Mouse (Mus musculus): ENCODE data around the gene Lrrc8b.

DNA sequence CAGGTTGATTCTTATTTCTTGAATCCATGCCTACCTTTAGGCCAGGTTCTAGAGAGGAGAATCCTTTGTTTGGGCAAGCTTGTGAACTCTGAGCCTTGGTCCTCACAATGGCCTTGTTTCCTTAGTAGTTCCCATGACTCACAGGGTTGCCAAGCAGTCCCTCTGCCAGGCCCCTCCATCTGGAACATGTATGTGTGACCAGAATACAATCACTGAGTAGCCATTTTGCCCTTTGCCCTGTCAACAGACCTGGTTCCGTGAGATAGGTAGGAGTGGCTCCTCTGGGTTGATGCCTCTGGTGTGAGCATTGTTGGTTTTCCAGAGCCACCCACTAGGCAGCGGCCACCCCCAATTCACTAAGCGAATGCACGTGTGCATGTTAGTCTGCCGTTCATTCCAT lies 24.0 kb downstream of the Lrrc8b start:
- TF ChIP-seq CTCF (conservative IDR thresholded peaks at IDR 0.05; ENCODE audit: low read length), result no peak
- TF ChIP-seq POU5F1 (IDR thresholded peaks at IDR 0.05; ENCODE audit: borderline replicate concordance, low read length), result no peak

All from E14TG2a.4 (cell line).